Mouse (Mus musculus) lung, postnatal 0 days (tissue): Measurements from ENCODE around the gene Gm28374.
A peak's percentile ranks its signal among the peaks of the same experiment; 100 is the strongest.

Source experiments
- CTCF ChIP-seq: IDR thresholded peaks from 2 replicates; pipeline ENCODE4 v1.5.1; 2016; ENCODE audit warnings: antibody characterized with exemption, mild to moderate bottlenecking
- EP300 ChIP-seq: IDR thresholded peaks from 2 replicates; pipeline ENCODE4 v1.6.1; 2016; ENCODE audit warnings: antibody characterized with exemption, mild to moderate bottlenecking, control low read depth

GRCm38 (mm10) chr19:6126289-6126688, 44.2 kb upstream of the Gm28374 start:
- peak; percentile 81 for TF ChIP-seq CTCF
- TF ChIP-seq EP300 = peak; percentile 31; the same call in 1 of the 2 replicates
